Mouse (Mus musculus): Measurements from ENCODE around the gene Lzic. TPM values are rescaled to one million over a fixed set of nuclear protein-coding genes. Genes with fewer than 3 reads are reported as not detected.
"Not testable (repeated sequence)": the region's sequence is repeated elsewhere in the genome, so short reads cannot be mapped to it uniquely, and the experiment has no call there.

The Lzic gene
- 10 to 100 TPM; 40.1 to 42.1 TPM for total RNA-seq (2021)
- long read RNA-seq, experiment 1, transcript Lzic-201 (7 exons, 1,817 nt): major isoform, 30 of 60 reads
- long read RNA-seq, experiment 1, partial matches to known transcripts: 11 of 60 reads
- long read RNA-seq, experiment 1, other reads (novel, unspliced or antisense): 18 of 60 reads
- long read RNA-seq, experiment 2, transcript Lzic-201 (7 exons, 1,817 nt): major isoform, 11 of 15 reads
- long read RNA-seq, experiment 2, partial matches to known transcripts: 1 of 15 reads
- long read RNA-seq, experiment 2, other reads (novel, unspliced or antisense): 3 of 15 reads

DNA sequence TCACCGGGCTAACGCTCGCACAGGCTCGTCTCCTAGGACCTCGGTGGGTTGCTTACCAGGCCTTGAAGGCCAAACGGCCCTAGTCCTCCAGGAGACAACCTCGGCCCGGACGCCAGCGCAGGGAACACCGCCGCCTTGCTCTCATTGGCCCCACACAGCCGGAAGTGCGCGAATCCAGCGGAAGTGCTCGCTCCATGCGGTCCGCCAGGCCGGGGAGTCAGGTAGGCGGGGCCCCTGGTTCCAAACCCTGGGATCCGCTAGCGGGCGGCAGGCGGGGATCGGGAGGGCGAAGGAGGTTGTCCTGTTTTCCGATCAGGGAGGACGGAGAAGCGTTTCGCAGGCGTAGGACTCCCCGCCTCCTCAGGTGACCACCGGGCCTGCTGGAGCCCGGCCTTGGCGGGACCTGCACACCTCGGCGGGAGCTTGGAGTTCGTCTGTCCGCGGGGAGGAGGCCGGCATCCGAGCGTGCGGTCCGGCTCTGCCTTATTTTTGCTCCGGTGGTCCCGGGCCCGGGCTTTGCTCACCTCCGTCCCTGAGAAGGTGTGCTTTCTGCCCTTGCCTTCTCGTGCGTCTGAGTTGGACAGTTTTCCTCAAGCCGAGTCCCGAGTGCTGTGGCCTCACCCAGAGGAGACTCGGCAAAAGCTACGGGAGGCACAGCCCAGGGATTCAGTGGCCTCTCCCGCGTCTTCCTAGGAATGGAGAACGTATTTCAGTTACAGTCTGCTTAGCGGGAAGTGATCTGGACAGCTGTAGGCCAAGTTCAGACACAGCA is at the start of gene Lzic, which contains the start of gene Nmnat1:
Gene Lzic (plus strand): TSS at position 177 of the 772 bp plus-strand sequence.
Gene Nmnat1 (minus strand): TSS at position 150 of the 772 bp plus-strand sequence.
- DNase-seq: peak; percentile 97

DNA sequence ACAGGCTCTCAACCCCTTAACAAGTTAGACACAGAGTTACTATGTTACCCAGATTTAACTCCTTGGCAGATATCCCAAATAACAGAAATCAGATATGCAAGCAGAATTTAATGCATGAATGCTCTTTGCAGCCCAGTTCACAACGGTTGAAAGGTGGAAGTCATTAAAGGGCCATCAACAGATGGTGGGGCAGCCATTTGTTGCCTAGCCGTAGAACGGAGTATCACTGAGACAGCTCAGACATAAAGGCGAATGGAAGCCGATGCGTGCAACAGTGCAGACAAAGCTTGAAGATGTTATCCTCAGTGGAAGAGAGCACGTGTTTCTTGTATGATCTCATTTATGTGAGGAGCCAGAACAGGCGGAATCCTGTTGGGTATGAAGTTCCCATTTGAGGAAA is 44.5 kb upstream of the Lzic start:
- DNase-seq: no peak

DNA sequence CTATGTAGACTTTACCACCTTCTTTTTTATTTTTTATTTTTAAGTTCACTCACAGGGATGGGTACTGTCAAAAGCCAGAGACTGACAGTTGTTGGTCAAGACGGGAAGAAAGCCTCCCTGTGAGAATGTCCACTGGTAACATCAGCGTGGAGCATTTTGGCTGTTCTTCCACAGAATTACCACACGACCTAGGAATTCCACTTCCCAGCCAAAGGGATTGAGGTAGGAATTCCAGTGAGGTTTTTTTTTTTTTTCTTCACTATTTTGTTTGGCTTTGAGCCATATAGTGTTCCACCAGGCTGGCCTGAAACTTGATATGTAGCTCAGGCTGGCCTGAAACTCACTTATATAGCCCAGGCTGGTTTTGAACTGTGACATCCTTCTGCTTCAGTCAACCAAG is 42.6 kb upstream of the Lzic start:
- no peak for DNase-seq

DNA sequence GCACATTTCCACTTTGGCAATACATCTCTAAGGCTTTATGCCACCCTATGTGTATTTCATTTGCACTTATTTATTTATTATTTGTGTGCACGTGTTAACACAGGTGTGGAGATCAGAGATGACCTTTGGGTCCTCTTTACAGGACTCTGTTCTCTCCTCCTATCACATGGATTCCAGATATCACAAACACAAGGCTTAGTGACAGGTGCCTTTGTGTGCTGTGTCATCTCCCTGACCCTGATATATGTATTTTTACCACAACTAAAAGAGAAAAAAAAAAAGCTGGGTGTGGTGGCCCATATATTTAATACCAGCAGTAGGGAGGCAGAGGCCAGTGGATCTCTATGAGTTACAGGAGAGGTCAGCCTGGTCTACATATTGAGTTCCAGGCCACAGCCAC is 40.6 kb upstream of the Lzic start:
- DNase-seq: no peak

DNA sequence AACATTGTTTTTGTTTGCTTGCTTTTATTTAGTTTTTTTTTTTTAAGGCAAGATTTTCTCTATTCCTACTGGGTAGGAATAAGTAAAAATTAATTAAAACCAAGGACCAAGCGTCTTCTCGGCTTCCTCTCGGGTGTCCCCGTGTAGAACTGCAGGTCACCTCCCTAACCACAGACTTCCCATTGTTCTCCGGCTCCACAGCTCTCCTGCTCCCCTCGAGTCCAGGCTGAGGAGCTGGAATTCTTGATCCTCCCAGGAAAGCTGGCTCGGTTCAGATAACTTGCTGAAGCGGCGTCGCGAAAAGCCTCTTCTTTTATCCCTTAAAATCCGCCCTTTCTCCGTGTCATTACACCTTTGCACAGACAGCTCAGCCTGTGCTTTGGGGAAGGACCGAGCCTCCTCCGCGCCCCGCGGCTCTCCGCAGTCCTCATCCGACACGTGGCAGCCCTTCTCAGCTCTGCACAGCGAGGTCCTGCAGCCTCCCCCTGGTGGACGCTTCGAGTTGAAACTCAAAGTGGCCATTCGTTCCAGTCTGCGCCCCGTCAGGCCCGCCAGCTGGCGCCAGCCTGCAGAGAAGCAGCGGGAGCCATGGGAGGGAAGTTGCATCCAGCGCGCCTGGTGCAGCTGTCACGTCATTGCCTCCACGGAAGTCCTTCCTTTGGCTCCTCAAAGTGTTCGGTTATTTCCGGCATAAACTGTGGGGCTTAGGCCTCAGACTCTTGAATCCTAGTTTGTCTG is 39.9 kb upstream of the Lzic start:
- DNase-seq: peak; percentile 93

DNA sequence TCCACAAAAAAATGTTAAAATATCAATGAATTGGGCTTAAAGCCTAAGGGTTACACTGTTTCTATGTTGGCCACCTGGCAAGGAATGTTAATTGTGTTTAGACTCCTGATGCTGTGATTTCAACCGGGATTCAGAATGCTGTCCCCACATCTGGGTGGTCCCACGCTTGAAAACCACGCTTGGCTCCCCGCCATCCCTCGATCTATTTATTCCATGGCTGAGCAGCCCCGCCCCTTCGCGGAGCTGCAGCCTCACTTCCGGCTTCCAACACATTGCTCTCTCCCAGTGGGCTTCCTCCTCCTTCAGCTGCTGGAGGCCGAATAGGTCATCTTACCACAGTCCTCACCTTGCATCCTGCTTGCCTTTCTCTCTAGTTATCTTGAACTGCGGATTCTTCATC is 39.2 kb upstream of the Lzic start:
- peak; percentile 58 for DNase-seq

DNA sequence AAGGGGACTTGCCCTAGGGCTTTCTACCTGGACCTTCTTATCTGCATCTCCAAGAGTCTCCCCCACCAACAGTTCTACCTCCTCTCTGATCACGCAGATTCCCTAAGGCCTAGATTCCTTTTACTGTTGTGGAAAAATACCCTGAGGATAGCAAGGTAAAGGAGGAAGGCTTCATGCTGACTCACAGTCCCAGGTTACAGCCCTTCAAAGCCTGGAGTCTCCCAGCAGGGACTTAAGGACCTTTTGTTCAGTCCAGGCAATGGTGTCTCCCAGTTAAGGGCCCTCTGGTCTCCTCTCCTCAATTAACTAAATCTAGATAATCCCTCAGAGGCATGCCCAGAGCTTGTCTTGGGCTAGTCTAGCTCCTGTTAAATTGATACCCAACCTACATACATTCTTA is 38.7 kb upstream of the Lzic start:
- no peak for DNase-seq

DNA sequence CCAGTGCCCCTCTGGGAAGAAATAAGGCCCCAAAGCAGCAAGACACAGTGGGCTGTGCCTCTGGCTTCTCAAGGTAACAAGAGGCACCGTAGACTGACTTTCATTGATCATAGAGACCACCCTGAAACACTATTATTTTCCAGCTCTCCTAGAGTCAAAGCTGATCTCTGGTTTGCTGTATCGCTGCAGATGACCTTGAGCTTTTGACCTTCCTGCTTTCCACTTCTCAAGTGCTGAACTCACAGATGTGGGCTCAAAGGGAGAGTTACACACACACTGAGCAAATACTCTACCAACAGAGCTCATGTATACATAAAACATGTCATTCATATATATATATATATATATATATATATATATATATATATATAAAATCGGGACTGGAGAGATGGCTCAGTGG is 34.4 kb upstream of the Lzic start:
- no peak for DNase-seq

DNA sequence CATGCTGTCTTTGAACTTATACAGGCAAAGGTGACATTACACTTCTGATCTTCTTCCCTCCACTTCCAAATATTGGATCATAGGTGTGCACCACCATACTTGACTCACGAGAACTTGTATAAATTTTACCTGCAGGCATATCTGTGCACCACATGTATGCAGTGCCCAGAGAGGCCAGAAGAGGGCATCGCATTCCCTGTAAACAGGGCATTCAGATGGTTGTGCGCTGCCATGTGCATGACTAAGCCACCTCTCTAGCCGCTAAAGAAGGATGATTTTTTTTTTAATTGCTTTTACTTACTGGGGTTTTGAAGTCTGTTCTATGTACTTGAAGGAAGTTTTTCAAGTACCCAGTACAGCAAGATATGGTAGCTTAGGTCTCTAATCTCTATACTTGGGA is 31.4 kb upstream of the Lzic start:
- DNase-seq: peak; percentile 68

DNA sequence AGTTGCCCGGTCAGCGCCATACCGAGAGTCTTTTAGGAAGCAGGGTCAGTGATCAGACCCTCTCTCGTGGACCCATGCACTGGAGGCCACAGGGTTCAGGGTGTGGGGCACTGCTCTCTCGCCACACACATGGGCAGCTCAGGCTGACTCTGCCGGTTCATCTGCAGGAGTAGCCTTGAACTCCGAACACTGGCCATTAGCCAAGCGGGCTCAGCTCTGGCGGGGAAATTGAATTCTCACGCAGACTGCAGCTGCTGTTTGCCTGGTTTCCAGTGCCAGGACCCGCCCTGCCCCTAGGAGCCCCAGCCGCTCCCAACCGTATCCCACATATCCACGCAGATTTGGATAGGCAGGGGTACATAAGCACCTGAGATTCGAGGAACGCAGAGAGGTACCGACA is 30.8 kb upstream of the Lzic start:
- DNase-seq: peak; percentile 69

DNA sequence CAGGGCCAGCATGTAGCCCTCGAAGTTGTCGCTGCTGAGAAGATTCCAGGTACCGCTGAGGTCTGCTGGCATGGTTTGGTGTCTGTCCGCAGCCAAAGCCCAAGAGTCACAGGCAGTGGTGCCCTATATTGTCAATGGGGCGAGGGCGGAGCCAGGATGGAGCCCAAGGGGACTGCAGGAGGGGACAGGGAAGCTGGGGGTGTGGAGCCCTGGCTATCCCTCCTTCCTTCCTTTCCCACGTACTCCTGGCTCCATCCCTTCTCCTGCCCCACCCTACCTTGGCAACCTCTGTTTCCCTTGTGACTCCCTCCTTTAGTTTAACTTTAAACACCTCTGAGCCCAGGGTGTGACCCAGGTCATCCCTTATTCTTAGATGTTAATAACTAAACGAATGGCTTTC is 30.1 kb upstream of the Lzic start, which contains the start of gene Rbp7:
Gene Rbp7 (minus strand): TSS at position 100 of the 400 bp plus-strand sequence.
- no peak for DNase-seq

DNA sequence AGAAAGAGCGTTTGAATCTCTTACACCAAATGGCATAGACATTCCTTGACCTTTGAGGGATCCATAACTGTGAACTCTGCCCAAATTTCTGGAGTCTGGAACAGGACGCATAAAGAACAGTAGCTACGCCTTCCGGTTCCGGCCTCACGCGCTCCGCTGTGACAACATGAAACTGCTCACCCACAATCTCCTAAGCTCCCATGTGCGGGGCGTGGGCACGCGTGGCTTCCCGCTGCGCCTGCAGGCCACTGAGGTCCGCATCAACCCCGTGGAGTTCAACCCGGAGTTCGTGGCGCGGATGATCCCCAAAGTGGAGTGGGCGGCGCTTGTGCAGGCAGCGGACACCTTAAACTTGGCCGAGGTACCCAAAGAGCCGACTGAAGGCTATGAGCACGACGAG is 27.9 kb upstream of the Lzic start:
- not testable (repeated sequence) for DNase-seq

DNA sequence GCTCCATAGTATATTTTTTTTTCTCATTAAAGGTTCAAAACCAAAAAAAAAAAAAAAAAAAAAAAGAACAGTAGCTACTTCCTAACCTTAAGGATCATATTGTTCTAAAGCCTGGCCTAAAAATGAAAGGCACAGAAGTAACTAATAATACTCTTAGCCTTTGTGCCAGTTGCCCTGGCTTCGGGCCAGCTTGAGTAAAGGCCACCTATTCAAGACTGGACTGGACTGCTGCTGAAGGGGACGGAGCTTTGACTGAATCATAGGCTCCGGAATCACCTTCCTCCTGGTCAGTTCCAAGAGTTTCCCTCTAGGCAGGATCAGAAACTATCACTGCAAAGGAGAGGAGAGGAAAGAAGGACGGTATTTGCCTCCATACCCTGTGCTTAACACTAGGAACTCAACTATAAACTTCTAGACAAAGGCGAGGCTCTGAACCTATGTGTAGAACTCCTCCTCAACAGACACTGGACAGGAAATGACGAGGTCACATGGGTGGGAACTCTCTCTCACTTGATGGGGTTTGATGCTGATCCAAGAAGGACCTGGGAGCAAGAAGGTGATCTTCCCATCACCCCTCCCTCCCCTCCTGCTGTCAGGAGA is 27.1 kb upstream of the Lzic start:
- peak; percentile 78 for DNase-seq

DNA sequence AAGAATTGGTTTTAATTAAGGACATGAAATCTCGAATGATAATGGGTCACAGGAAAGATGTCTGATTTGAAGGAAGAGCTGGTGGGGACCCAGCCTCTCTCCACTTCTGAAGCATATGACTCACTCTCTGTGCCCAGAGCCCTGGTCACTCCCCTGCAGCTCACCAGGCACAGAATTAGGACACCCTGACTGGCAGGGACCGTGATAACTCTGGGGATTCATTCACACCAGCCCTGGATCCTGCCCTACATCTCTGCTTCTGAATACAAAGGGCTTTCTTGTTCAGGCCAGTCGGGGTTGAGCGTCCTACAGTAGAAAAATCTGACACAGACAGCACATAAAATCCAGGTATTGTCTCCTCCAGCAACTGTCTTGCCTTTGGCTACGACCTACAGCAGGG is 26.5 kb upstream of the Lzic start:
- DNase-seq: no peak

DNA sequence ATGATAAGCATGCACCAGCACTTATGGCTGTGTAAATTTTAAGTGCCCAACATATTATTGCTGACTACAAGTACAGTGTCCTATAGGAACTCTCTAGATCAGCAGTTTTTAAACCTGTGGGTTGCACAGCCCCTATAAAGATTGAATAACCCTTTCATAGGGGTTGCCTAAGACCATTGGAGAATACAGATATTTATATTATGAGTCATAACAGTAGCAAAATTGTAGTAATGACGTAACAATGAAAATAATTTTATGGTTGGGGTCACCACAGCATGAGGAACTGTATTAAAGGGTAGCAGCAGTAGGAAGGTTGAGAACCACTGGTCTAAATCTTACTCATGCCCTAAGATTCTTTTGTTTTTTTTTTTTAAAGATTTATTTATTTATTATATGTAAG is 25.6 kb upstream of the Lzic start:
- DNase-seq: no peak

DNA sequence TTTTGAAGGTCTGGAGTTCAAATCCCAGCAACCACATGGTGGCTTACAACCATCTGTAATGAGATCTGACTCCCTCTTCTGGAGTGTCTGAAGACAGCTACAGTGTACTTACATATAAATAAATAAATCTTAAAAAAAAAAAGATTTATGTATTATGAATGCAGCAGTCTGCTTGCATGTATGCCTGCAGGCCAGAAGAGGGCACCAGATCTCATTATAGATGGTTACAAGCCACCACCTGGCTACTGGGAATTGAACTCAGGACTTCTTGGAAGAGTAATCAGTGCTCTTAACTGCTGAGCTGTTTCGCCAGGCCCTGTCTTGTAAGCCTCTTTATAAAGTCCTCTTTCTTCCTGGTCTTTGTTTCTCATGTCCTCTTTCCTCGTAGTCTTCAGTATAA is 24.6 kb upstream of the Lzic start:
- DNase-seq: not testable (repeated sequence)

DNA sequence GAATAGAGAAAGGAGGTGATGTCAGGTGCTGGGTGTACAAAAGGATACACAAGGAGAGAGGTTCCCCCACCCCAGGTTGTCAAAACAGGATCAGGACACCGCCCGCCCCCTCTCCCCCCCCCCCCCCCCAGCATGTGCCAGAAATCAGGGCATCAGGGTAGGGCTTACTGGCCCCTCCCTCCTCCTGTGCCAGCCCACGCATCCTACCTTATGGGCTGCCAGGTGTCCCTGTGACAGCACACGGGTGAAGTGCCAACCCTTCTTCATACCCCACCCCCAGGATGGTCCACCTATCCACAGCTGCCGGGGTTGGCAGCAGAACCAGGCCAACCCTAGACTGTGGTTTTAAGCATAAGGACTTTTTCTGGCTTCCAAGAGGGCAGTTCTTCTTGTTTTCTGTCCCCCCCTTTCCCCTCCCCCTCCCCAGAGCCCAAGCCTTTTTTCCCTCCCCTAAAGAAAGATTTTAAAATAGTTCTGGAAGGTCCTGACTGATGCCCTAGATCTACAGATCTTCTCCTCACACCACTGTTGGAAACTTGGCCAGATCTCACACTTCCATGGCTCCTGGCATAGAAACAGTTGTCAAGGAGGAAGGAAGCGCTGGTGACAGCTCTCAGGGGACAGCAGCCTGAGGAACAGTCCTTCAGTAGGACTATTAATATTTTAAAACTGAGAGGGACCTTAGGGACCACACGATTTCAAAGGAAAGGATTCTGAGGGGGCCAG is 23.3 kb upstream of the Lzic start:
- no peak for DNase-seq

DNA sequence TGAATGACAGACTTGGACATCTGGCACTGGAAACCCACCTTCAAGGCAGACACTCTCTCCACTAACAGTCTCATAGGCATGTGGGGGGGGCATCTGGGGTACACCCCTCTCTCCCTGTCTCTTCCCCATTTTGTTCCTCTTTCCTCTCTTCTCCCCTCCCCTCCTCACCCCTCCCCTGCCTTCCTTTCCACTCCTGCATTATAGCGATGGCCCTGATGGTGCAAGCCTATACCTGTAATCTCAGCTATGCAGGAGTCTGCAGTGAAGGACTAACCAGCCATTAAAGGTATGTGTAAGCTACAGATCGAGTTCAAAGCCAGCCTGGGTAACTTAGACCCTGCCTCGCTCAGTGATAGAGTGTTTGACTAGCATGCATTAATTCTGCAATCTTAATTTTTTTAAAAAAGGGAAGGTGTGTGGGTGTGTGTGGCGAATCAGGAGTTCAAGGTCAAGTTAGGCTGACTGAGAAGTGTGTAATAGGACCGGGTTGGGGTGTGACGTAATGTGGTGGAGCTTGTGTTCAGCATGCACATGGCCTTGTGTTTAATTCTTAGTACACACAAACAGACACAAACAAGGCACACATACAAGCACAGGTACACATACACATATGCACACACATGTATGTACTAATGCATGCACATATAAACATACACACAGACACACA is 22.6 kb upstream of the Lzic start:
- no peak for DNase-seq

DNA sequence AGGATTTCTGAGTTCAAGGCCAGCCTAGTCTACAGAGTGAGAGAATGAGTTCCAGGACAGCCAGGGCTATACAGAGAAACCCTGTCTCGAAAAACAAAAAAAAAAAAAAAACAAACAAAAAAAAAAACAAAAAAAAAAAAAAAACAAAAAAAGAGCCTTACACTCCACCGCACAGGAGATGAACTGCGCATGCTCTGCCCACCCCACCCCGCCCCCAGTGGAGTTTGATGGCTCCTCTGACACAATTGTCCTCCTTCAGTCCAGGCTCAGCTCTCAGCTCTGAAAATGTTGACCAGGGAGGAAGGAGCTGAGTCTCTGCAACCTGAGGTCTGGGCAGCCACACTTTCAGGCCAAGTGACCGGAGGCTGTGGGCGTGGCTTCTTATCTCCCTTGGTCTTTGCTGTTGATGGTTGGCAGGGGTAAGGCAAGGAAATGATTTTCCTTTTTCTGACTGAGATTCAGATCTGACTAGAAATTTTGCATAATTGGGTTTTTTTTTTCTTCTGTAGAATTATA is 21.5 kb upstream of the Lzic start:
- DNase-seq: no peak

DNA sequence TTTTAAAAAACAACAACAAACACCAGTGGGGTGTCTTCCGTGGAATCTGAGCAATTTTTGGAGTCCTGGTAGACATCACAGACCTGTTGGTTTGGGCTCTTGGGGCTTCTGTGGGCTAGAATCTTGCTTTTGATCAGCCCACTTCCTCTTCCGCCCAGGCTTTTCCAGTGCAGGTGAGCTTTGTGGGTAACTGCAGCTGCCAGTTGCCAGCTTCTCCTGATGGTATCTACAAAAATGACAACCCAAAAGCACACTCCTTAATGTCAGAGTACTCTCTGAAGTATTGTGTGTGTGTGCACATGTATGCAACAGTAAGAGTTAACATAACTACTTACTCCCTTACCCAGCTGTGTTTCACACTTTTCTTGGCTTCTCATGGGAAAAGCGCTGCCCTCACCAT is 15.5 kb upstream of the Lzic start:
- no peak for DNase-seq

DNA sequence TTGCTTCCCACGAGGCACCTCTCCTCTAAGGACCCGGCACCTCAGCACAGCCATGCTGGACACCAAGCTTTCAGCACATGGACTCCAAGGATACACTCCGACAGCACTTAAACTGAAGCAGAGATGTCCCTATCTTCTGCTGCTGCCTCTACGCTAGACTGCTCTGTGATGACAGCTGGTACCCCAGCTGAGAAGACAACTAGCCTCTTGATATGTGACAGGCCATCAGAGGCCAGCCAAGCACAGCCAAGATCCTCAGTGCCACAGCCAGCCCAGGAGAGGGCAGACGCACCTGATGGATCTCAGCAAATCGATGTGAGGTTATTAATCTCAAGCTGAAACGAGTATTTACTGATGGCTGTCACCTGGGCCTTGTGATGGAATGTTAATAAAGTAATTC is 9.9 kb upstream of the Lzic start:
- DNase-seq: no peak
